In the genomic region with DNA sequence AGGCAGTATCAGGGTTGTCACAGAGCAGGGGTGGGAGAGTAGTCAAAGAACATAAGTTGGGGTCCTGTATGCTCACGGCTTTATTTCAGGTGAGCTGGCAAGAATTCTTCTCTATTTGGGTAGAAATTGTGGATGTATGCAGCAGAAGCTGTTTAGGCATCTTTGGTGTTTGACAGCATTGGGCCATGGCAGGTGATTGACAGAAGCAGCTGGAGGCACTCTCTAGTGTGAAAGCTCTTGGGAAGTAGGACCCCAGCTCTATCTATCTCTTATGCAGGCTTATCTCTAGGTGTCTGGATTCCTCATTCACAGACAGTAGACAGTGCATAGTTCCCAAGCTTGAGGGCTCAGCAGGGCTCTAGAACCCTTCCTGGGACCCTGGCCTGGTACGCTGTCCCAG, we compare ENCODE assay signal across 19 mouse cellular contexts. TPM values are rescaled to one million over a fixed set of nuclear protein-coding genes. Genes with fewer than 3 reads are reported as not detected.
"Had no signal": no experiment of that assay in that cellular context is flagged by ENCODE, and none has a peak within 500 bp of the region (broad histone marks: within the 10 kb centered on the region; RNA-seq: fewer than 3 reads in every experiment).

No protein-coding gene starts in this region.

- H3K4me3 ChIP-seq: neural tube, embryonic 12.5 days; neural tube, embryonic 13.5 days; neural tube, embryonic 15.5 days; stomach, embryonic 15.5 days had no signal

- DNase-seq: retina, postnatal 1 day; right cerebral cortex, adult 18-20 months; right cerebral cortex, postnatal 14 days; right cerebral cortex, postnatal 25 days; right cerebral cortex, postnatal 4 days; spleen, adult 18-20 months; thymus, adult 18-20 months; thymus, adult 2 months; thymus, postnatal 14 days; thymus, postnatal 25 days; thymus, postnatal 36 days; thymus, postnatal 4 days had no signal

- H3K36me3 ChIP-seq: neural tube, embryonic 12.5 days; neural tube, embryonic 13.5 days; neural tube, embryonic 15.5 days; stomach, embryonic 15.5 days had no signal

- H3K27me3 ChIP-seq: neural tube, embryonic 12.5 days; neural tube, embryonic 13.5 days; neural tube, embryonic 15.5 days; stomach, embryonic 15.5 days had no signal

- H3K4me2 ChIP-seq: neural tube, embryonic 12.5 days; neural tube, embryonic 13.5 days; neural tube, embryonic 15.5 days; stomach, embryonic 15.5 days had no signal

RNA-seq across cellular contexts. Expression of a gene that starts 27.0 kb away (rescaled TPM):
- polyA plus RNA-seq: neural tube, embryonic 12.5 days; neural tube, embryonic 13.5 days; neural tube, embryonic 14.5 days; neural tube, embryonic 15.5 days; stomach, embryonic 14.5 days had no signal

RNA-seq across cellular contexts. Expression of a gene that starts 48.2 kb away (rescaled TPM):
- polyA plus RNA-seq: neural tube, embryonic 12.5 days; neural tube, embryonic 13.5 days; neural tube, embryonic 14.5 days; neural tube, embryonic 15.5 days; stomach, embryonic 14.5 days; thymus, postnatal 0 days had no signal
